In genomic region chr1:155379289-155379688, GRCm38 (mm10) we compare ENCODE assay signal across 15 mouse cellular contexts.
"Had no signal": no experiment of that assay in that cellular context is flagged by ENCODE, and none has a peak within 500 bp of the region (broad histone marks: within the 10 kb centered on the region; RNA-seq: fewer than 3 reads in every experiment).

No protein-coding gene starts in this region.

- H3K27ac ChIP-seq: intestine, embryonic 15.5 days; limb, embryonic 13.5 days; liver, embryonic 15.5 days; midbrain, embryonic 10.5 days; neural tube, embryonic 15.5 days; stomach, postnatal 0 days had no signal

- ATAC-seq: intestine, embryonic 15.5 days had no signal

- DNase-seq: kidney, adult 18-20 months; kidney, postnatal 10 days; layer of hippocampus, postnatal 36 days; left cerebral cortex, postnatal 4 days; lung, embryonic 14.5 days; midbrain, embryonic 14.5 days; right cerebral cortex, adult 18-20 months; right cerebral cortex, postnatal 25 days had no signal

- H3K4me3 ChIP-seq: intestine, embryonic 15.5 days; limb, embryonic 13.5 days; liver, embryonic 15.5 days; midbrain, embryonic 10.5 days; myocyte; neural tube, embryonic 15.5 days had no signal
